Mouse (Mus musculus): ENCODE results near the gene Chrdl1. TPM values are rescaled to one million over a fixed set of nuclear protein-coding genes. Genes with fewer than 3 reads are reported as not detected.

Chrdl1 gene
- polyA plus RNA-seq, 1 experiment, result 0.46 TPM

- no peaks in the 10 kb centered on the region for H3K36me3 ChIP-seq (ENCODE audit: control insufficient read depth, insufficient read depth, low read length)
- 52% methylated on average over 5 of the region's 5 CpGs for WGBS
- TF ChIP-seq CTCF (IDR thresholded peaks at IDR 0.05; ENCODE audit: extremely low read depth, insufficient read depth, insufficient read length, insufficient replicate concordance) (no peak), POLR2A (IDR thresholded peaks at IDR 0.05; ENCODE audit: low read depth, low read length) (no peak)
These were observed 118.9 kb downstream of the Chrdl1 start for GRCm38 (mm10) chrX:143275202-143275601.

GRCm38 (mm10) chrX:143250709-143251108 is 143.4 kb downstream of the Chrdl1 start:
- Histone ChIP-seq H3K36me3 (ENCODE audit: control insufficient read depth, insufficient read depth, low read length) (no peaks in the 10 kb centered on the region), H3K4me3 (ENCODE audit: extremely low read depth, insufficient read depth, insufficient read length) (no peak overlapping the region), H3K4me1 (ENCODE audit: control insufficient read depth, insufficient read depth, insufficient read length) (no peaks in the 10 kb centered on the region), H3K27me3 (ENCODE audit: control insufficient read depth, insufficient read depth, low read length) (no peaks in the 10 kb centered on the region), H3K27ac (ENCODE audit: insufficient read depth, low read length) (no peak overlapping the region)
- TF ChIP-seq POLR2A (IDR thresholded peaks at IDR 0.05; ENCODE audit: low read depth, low read length) (no peak), CTCF (IDR thresholded peaks at IDR 0.05; ENCODE audit: extremely low read depth, insufficient read depth, insufficient read length, insufficient replicate concordance) (no peak)
- no peak for DNase-seq (ENCODE audit: low read depth in 1 of 2, low spot score in 2 of 2)

More at GRCm38 (mm10) chrX:143275202-143275601, 118.9 kb downstream of the Chrdl1 start:
- H3K27ac ChIP-seq (ENCODE audit: insufficient read depth, low read length), result no peak overlapping the region
- H3K4me1 ChIP-seq (ENCODE audit: control insufficient read depth, insufficient read depth, insufficient read length), result no peaks in the 10 kb centered on the region
- H3K27me3 ChIP-seq (ENCODE audit: control insufficient read depth, insufficient read depth, low read length), result no peaks in the 10 kb centered on the region
- no peak for DNase-seq (ENCODE audit: low read depth in 1 of 2, low spot score in 2 of 2)
- H3K4me3 ChIP-seq (ENCODE audit: extremely low read depth, insufficient read depth, insufficient read length), result no peak overlapping the region

Other genes with a start within 250 kb of the Chrdl1 start
- 0.01 and 0.02 TPM in 2 replicates for gene Pak3, start 124.3 kb upstream of the Chrdl1 start, polyA plus RNA-seq (2012; rRNA removed)

Measured in spleen, adult 2 months (tissue).